Mouse (Mus musculus) A20 (cell line): ENCODE results near the gene Stfa2l1.
"Not testable (repeated sequence)": the region's sequence is repeated elsewhere in the genome, so short reads cannot be mapped to it uniquely, and the experiment has no call there.

ENCODE experiments used
- DNase-seq: peaks from one replicate; pipeline ENCODE4 v3.0.0-alpha.2; 2011; ENCODE audit warnings: low read depth, low spot score

The Stfa2l1 gene

DNA sequence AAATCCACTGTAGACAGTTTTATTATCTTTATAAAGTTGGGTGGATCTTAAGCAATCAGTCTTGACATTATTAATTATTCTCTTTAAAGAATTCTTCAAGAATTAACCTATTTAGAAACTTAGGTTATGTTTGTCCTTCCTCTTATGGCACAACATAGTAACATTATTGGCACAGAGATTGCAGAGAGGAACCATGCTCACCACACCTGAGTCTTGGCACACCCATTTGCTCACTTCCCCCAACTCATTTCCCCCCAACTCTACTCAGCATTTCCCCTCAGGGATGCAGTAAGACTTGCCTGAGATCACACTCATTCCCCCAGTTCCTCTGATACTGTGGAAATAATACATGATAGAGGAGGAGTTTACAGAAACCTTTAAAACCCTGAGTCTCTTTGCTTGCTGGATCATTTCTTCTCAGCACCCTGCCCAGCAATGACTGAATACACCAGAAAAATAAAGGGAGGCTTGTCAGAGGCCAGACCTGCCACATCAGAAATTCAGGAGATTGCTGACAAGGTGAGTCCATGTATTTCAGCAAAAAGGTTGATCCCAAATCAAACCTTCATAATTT is at the start of gene Stfa2l1:
Gene Stfa2l1 (plus strand): TSS at position 410 of the 574 bp plus-strand sequence.
- DNase-seq = peak; percentile 18

GRCm38 (mm10) chr16:36111486-36111885 is 45.1 kb upstream of the Stfa2l1 start:
- DNase-seq = not testable (repeated sequence)

DNA sequence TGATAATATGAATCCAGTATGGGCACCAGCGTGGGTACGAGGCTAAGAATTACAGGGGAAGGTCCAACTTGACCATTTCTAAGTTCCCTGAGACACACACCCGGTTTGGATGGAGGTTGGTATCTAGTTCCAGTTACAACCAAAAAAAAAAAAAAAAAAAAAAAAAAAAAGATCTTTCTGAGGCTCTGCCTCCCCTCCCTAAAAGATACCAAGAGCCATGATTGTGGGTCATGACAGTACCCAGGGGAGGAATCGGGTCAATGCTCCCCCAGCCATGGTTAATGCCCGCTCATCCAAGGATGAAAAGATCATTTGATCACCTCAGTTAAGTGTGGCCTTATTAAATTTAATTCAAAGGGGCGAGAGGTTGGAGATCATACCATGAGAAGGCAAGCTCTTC is 40.9 kb upstream of the Stfa2l1 start:
- not testable (repeated sequence) for DNase-seq

DNA sequence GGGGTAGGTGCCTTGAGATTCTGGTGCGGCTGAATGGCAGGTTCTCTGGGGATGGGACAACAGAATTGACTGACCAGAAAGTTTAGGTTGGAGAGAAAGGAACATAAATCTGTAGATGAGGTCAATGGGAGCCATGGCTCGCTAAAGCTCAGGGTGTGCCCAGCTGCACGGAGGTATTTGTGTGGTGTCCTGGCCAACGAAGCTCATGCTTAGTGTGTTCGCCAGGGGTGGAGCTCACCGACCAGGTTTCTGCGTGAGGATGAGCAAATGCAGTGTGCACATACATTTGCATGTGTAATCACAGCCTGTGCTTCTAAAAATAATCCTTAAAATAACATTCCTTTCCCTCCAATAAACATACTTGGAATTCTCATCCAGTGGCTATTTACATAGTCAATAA is 28.5 kb upstream of the Stfa2l1 start:
- no peak for DNase-seq

GRCm38 (mm10) chr16:36131141-36131540 is 25.5 kb upstream of the Stfa2l1 start, which contains the start of gene Csta1:
Gene Csta1, minus strand, starts transcription at chr16:36131241.
- DNase-seq = no peak

DNA sequence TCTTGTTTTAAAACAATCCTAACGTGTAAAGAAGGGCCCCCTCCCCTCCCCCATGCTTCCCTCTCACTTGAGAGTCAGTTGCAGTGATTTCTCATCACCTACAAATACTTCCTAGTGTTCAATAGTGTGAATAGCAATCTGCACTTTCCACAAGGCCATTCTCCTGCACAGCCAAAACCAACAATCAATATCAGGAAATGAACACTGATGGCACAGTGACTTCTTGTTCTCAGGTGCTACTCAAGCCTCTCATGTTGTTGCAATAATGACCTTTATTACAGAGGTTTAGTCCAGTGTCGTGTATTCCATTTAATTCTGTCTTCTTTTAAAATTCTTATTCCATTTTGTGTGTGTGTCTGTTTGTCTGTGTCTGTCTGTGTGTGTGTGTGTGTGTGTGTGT is 18.4 kb upstream of the Stfa2l1 start:
- DNase-seq = no peak

GRCm38 (mm10) chr16:36167841-36168240 is 11.2 kb downstream of the Stfa2l1 start:
- peak; percentile 19 for DNase-seq

GRCm38 (mm10) chr16:36176108-36176507 is 19.5 kb downstream of the Stfa2l1 start:
- DNase-seq = no peak

- no peak for DNase-seq
Observed at GRCm38 (mm10) chr16:36179910-36180309, 23.3 kb downstream of the Stfa2l1 start.

- DNase-seq = not testable (repeated sequence)
Observed at GRCm38 (mm10) chr16:36183912-36184311, 27.3 kb downstream of the Stfa2l1 start, which contains the start of gene Gm5483. Gene Gm5483, plus strand, starts transcription at chr16:36184212.

GRCm38 (mm10) chr16:36199226-36199625 is 42.6 kb downstream of the Stfa2l1 start:
- no peak for DNase-seq

DNA sequence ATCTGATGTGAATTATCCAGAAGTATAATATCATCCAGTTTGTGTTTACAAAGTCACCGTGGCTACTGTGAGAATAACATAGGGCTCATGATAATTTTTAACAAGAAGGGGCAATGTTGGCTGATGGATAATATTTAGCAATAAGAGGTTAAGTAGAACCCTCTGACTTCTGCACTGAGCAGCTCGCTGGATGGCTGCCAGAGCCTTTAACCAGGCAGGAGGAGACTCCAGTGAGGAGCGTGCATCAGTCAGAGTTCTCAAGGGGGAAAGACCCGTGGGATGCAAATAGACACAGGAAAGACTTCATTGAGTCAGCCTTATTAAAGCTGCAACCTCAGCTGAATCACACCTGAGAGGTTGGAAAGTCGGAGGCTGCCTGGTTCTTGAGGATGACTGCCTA is 47.2 kb downstream of the Stfa2l1 start:
- DNase-seq = no peak

DNA sequence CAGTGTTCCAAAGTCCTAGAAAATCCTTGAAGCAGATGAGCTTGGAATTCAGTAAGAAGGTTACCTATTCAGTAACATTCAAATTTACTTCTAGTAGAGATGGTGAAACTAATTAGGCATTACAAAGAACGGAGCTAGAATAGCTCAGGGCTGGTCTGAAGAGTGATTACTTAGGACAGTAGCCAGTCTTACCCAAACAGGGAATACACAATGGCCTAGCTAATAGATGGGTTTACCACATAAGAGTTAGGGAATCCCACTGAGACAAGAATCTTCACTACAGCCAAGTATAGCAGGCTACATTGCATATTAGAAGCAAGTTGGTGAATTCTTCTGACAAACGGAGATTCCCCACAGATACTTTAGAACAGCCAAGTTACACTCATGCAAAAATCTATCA is 49.1 kb downstream of the Stfa2l1 start:
- not testable (repeated sequence) for DNase-seq

DNA sequence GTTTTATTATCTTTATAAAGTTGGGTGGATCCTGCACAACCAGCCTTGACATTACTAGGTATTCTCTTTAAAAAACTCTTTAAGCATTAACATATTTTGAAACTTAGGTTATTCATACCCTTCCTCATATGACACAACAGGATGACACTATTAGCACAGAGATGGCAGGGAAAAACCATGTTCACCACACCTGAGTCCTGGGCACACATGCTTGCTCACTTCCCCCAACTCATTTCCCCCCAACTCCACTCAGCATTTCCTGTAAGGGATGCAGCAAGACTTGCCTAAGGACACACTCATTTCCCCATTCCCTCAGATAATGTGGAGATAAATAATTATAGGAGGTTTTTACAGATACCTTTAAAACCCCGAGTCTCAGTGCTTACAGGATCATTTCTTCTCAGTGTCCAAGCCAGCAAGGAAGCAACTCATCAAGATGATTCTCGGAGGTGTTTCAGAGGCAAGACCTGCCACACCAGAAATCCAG is 53.4 kb downstream of the Stfa2l1 start, which contains the start of gene Gm5416:
Gene Gm5416 (plus strand): TSS at position 437 of the 487 bp plus-strand sequence.
- no peak for DNase-seq
